Mouse (Mus musculus) adrenal gland, postnatal 14 days (tissue): ENCODE data around the gene Prlr. TPM values are rescaled to one million over a fixed set of nuclear protein-coding genes. Genes with fewer than 3 reads are reported as not detected.
A peak's percentile ranks its signal among the peaks of the same experiment; 100 is the strongest.

Source experiments
- DNase-seq: peaks from one replicate; pipeline ENCODE4 v3.0.0; 2021; ENCODE audit warnings: mixed read lengths
- long read RNA-seq, 2 experiments: library from polyadenylated mRNA; stranded (forward); transcript quantifications; one replicate each; pipeline ENCODE4 v2.0.0; 2021
- total RNA-seq: library from RNA; stranded (reverse); gene quantifications from 2 replicates; pipeline ENCODE4 v1.2.3, GENCODE M21; 2021

Prlr gene
- 126 and 152 TPM in 2 replicates for total RNA-seq
- long read RNA-seq, experiment 1, full-length matches to known transcripts: 15 of 37 reads
- long read RNA-seq, experiment 1, partial matches to known transcripts: 2 of 37 reads
- long read RNA-seq, experiment 1, other reads (novel, unspliced or antisense): 20 of 37 reads
- long read RNA-seq, experiment 2, full-length matches to known transcripts: 14 of 31 reads
- long read RNA-seq, experiment 2, partial matches to known transcripts: 6 of 31 reads
- long read RNA-seq, experiment 2, other reads (novel, unspliced or antisense): 11 of 31 reads

- DNase-seq: peak; percentile 21
Measured at GRCm38 (mm10) chr15:10177083-10177482, at the start of gene Prlr. TSS of gene Prlr (plus strand) at chr15:10177238.

GRCm38 (mm10) chr15:10133781-10134180 is 43.3 kb upstream of the Prlr start:
- DNase-seq: no peak

- no peak for DNase-seq
Measured at GRCm38 (mm10) chr15:10134889-10135288, 42.1 kb upstream of the Prlr start.

GRCm38 (mm10) chr15:10144520-10144919 is 32.5 kb upstream of the Prlr start:
- no peak for DNase-seq

GRCm38 (mm10) chr15:10148196-10148595 is 28.8 kb upstream of the Prlr start:
- no peak for DNase-seq

GRCm38 (mm10) chr15:10160663-10161062 is 16.4 kb upstream of the Prlr start:
- no peak for DNase-seq

GRCm38 (mm10) chr15:10175078-10175477 is 2.0 kb upstream of the Prlr start:
- no peak for DNase-seq

- peak; percentile 18 for DNase-seq
Measured at GRCm38 (mm10) chr15:10175656-10176055, 1.4 kb upstream of the Prlr start.

- peak; percentile 69 for DNase-seq
Measured at GRCm38 (mm10) chr15:10177519-10178130, 587 bp downstream of the Prlr start.

- DNase-seq: no peak
Measured at GRCm38 (mm10) chr15:10178131-10178566, 1.1 kb downstream of the Prlr start.

- peak; percentile 66 for DNase-seq
Measured at GRCm38 (mm10) chr15:10180694-10181093, 3.7 kb downstream of the Prlr start.

- DNase-seq: no peak
Measured at GRCm38 (mm10) chr15:10192101-10192630, 15.1 kb downstream of the Prlr start.

- DNase-seq: no peak
Measured at GRCm38 (mm10) chr15:10200991-10201390, 24.0 kb downstream of the Prlr start.

GRCm38 (mm10) chr15:10202504-10203302 is 25.7 kb downstream of the Prlr start:
- DNase-seq: no peak

- DNase-seq: peak; percentile 33
Measured at GRCm38 (mm10) chr15:10210261-10210770, 33.3 kb downstream of the Prlr start.

- no peak for DNase-seq
Measured at GRCm38 (mm10) chr15:10211992-10212391, 35.0 kb downstream of the Prlr start.

GRCm38 (mm10) chr15:10213213-10213612 is 36.2 kb downstream of the Prlr start:
- no peak for DNase-seq

- peak; percentile 36 for DNase-seq
Measured at GRCm38 (mm10) chr15:10213710-10214109, 36.7 kb downstream of the Prlr start.

GRCm38 (mm10) chr15:10215719-10216118 is 38.7 kb downstream of the Prlr start:
- no peak for DNase-seq

GRCm38 (mm10) chr15:10216189-10216588 is 39.2 kb downstream of the Prlr start:
- DNase-seq: no peak

- DNase-seq: no peak
Measured at GRCm38 (mm10) chr15:10223614-10224155, 46.6 kb downstream of the Prlr start.

- no peak for DNase-seq
Measured at GRCm38 (mm10) chr15:10225701-10226100, 48.7 kb downstream of the Prlr start.
